In the genomic region with DNA sequence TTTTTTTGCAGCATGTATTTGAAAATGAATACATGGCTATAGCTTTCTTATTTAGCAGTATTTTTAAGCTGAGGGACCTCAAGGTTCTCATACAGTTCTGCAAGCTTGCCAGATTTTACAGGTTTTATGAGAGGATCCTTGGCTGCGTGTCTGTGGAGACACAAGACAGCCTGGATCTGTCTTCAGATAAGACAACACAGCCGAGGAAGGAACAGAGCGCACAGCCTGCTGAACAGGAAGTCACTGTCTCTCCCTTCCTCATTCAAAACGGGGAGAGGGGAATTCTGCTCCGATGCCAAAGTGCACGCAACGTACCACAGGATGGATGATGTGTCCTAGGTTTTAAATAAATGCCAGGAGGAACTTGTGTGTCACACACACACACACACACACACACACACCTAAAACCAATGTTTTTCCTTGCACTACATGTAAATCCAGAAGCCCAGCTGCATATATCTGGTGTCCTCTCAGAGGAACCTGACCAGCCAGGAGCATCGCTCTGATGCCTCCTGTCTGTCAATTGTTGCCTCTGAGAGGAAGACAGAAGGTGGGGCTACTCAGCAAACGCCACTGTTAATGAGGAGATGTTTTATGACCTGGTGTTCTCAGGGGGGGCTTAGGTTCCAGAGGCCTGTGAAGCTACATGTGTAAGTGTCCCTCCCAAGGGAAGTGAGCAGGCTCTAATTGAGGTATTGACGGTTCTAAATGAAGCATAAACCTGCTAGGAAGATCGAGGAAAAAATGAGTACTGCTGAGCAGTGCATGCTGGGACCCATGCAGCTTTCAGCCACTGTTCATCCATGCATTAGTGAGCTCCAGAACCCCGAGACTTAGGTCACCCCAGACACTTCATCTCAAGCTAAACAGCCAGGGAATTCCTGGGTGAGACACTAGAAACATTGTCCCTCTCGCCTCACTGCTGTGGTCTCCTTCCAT, we compare ENCODE assay signal across 14 mouse cellular contexts.
DNase-seq lines count a peak whose midpoint lies in the region; ATAC-seq and TF ChIP-seq lines count a peak whose summit lies in the region.
"Had no signal": no experiment of that assay in that cellular context is flagged by ENCODE, and none has a peak within 500 bp of the region (broad histone marks: within the 10 kb centered on the region; RNA-seq: fewer than 3 reads in every experiment).

No protein-coding gene starts in this region.

- peak; percentile 8 to 10 for DNase-seq in kidney, postnatal 4 days
- no peak for DNase-seq in kidney, adult 11 months
- peak; percentile 56 for DNase-seq in brain, adult 2 months (ENCODE audit: low read depth, low spot score)
- peak; percentile 27 for DNase-seq in midbrain, embryonic 14.5 days
- DNase-seq in liver, postnatal 0 days: no peak
- DNase-seq: cerebellum, adult 9-10 months had no signal

- no peaks in the 10 kb centered on the region for H3K9me3 ChIP-seq in forebrain, embryonic 16.5 days (ENCODE audit: control insufficient read depth, low read length)
- no peaks in the 10 kb centered on the region for H3K9me3 ChIP-seq in midbrain, embryonic 14.5 days (ENCODE audit: control insufficient read depth, low read length)
- H3K9me3 ChIP-seq in liver, postnatal 0 days (ENCODE audit: low read length): no peaks in the 10 kb centered on the region
- H3K9me3 ChIP-seq in intestine, embryonic 16.5 days (ENCODE audit: control insufficient read depth, low read length): no peaks in the 10 kb centered on the region
- H3K9me3 ChIP-seq: embryonic facial prominence, embryonic 13.5 days; heart, embryonic 12.5 days; intestine, embryonic 15.5 days; stomach, embryonic 15.5 days had no signal

- TF ChIP-seq EP300 in liver, postnatal 0 days (IDR thresholded peaks at IDR 0.05; ENCODE audit: low read depth): no peak

- H3K4me2 ChIP-seq in forebrain, embryonic 16.5 days (ENCODE audit: low read length): no peak overlapping the region
- no peak overlapping the region for H3K4me2 ChIP-seq in midbrain, embryonic 14.5 days (ENCODE audit: low read length)
- H3K4me2 ChIP-seq in liver, postnatal 0 days (ENCODE audit: low read depth, low read length): no peak overlapping the region
- no peak overlapping the region for H3K4me2 ChIP-seq in intestine, embryonic 16.5 days (ENCODE audit: low read depth, low read length)
- H3K4me2 ChIP-seq: embryonic facial prominence, embryonic 13.5 days; heart, embryonic 12.5 days; intestine, embryonic 15.5 days; stomach, embryonic 15.5 days had no signal

- TF ChIP-seq CTCF in liver, postnatal 0 days (IDR thresholded peaks at IDR 0.05; ENCODE audit: low read depth): no peak

- peaks cover 13% of the 10 kb centered on the region for H3K4me1 ChIP-seq in forebrain, embryonic 16.5 days (replicated peaks; ENCODE audit: control insufficient read depth, insufficient read depth, low read length)
- H3K4me1 ChIP-seq in midbrain, embryonic 14.5 days (ENCODE audit: control insufficient read depth, insufficient read depth, low read length): peaks cover 37% of the 10 kb centered on the region
- no peaks in the 10 kb centered on the region for H3K4me1 ChIP-seq in liver, postnatal 0 days (ENCODE audit: insufficient read depth)
- no peaks in the 10 kb centered on the region for H3K4me1 ChIP-seq in intestine, embryonic 16.5 days (ENCODE audit: control insufficient read depth, insufficient read depth, low read length)
- H3K4me1 ChIP-seq: embryonic facial prominence, embryonic 13.5 days; heart, embryonic 12.5 days; intestine, embryonic 15.5 days; stomach, embryonic 15.5 days had no signal

- WGBS in forebrain, embryonic 16.5 days: 58% methylated on average over 13 of the region's 13 CpGs
- WGBS in midbrain, embryonic 14.5 days: 66% methylated on average over 13 of the region's 13 CpGs
- WGBS in liver, postnatal 0 days (ENCODE audit: insufficient replicate concordance): 35% methylated on average over 13 of the region's 13 CpGs
- 39% methylated on average over 13 of the region's 13 CpGs for WGBS in intestine, embryonic 16.5 days

- H3K4me3 ChIP-seq in forebrain, embryonic 16.5 days (replicated peaks; ENCODE audit: low read length): no peak overlapping the region
- no peak overlapping the region for H3K4me3 ChIP-seq in midbrain, embryonic 14.5 days (replicated peaks; ENCODE audit: low read depth, low read length)
- no peak overlapping the region for H3K4me3 ChIP-seq in liver, postnatal 0 days (ENCODE audit: low read depth, low read length)
- H3K4me3 ChIP-seq in intestine, embryonic 16.5 days (ENCODE audit: low read length): no peak overlapping the region
- H3K4me3 ChIP-seq: embryonic facial prominence, embryonic 13.5 days; heart, embryonic 12.5 days; intestine, embryonic 15.5 days; left cerebral cortex, adult 2 months; stomach, embryonic 15.5 days had no signal

- H3K27ac ChIP-seq in forebrain, embryonic 16.5 days (ENCODE audit: low read length): no peak overlapping the region
- peak overlapping the region; percentile 60 for H3K27ac ChIP-seq in midbrain, embryonic 14.5 days (replicated peaks; ENCODE audit: low read depth, low read length)
- no peak overlapping the region for H3K27ac ChIP-seq in liver, postnatal 0 days (ENCODE audit: low read depth)
- no peak overlapping the region for H3K27ac ChIP-seq in intestine, embryonic 16.5 days (ENCODE audit: low read length)
- H3K27ac ChIP-seq: embryonic facial prominence, embryonic 13.5 days; intestine, embryonic 15.5 days; left cerebral cortex, adult 2 months; liver, embryonic 14.5 days; stomach, embryonic 15.5 days had no signal

- H3K27me3 ChIP-seq in forebrain, embryonic 16.5 days (replicated peaks; ENCODE audit: control insufficient read depth, insufficient read depth, low read length): no peaks in the 10 kb centered on the region
- H3K27me3 ChIP-seq in midbrain, embryonic 14.5 days (ENCODE audit: control insufficient read depth, insufficient read depth, low read length): no peaks in the 10 kb centered on the region
- H3K27me3 ChIP-seq in liver, postnatal 0 days (ENCODE audit: insufficient read depth, low read length): no peaks in the 10 kb centered on the region
- no peaks in the 10 kb centered on the region for H3K27me3 ChIP-seq in intestine, embryonic 16.5 days (replicated peaks; ENCODE audit: control insufficient read depth, insufficient read depth, low read length)
- H3K27me3 ChIP-seq: embryonic facial prominence, embryonic 13.5 days; heart, embryonic 12.5 days; intestine, embryonic 15.5 days; stomach, embryonic 15.5 days had no signal

- 0 out of 2 replicates have a peak, but pooled peaks have one; percentile 51 for ATAC-seq in forebrain, embryonic 16.5 days
- ATAC-seq in midbrain, embryonic 14.5 days (ENCODE audit: low FRiP score, low TSS enrichment): no peak
- no peak for ATAC-seq in liver, postnatal 0 days
- no peak for ATAC-seq in intestine, embryonic 16.5 days
- ATAC-seq: intestine, embryonic 15.5 days had no signal

- H3K36me3 ChIP-seq in forebrain, embryonic 16.5 days (ENCODE audit: control insufficient read depth, insufficient read depth): no peaks in the 10 kb centered on the region
- no peaks in the 10 kb centered on the region for H3K36me3 ChIP-seq in midbrain, embryonic 14.5 days (ENCODE audit: control insufficient read depth, insufficient read depth, low read length)
- no peaks in the 10 kb centered on the region for H3K36me3 ChIP-seq in liver, postnatal 0 days (replicated peaks; ENCODE audit: insufficient read depth, low read length)
- H3K36me3 ChIP-seq in intestine, embryonic 16.5 days (ENCODE audit: control insufficient read depth, insufficient read depth, low read length): no peaks in the 10 kb centered on the region
- H3K36me3 ChIP-seq: embryonic facial prominence, embryonic 13.5 days; heart, embryonic 12.5 days; intestine, embryonic 15.5 days; stomach, embryonic 15.5 days had no signal

- no peak overlapping the region for H3K9ac ChIP-seq in forebrain, embryonic 16.5 days (replicated peaks; ENCODE audit: low read depth, low read length)
- H3K9ac ChIP-seq in midbrain, embryonic 14.5 days (replicated peaks; ENCODE audit: low read length): no peak overlapping the region
- no peak overlapping the region for H3K9ac ChIP-seq in liver, postnatal 0 days (replicated peaks)
- H3K9ac ChIP-seq in intestine, embryonic 16.5 days (ENCODE audit: low read depth, low read length): no peak overlapping the region
- H3K9ac ChIP-seq: embryonic facial prominence, embryonic 13.5 days; heart, embryonic 12.5 days; intestine, embryonic 15.5 days; liver, embryonic 14.5 days; stomach, embryonic 15.5 days had no signal

Comparison
In these comparisons a context has a peak if more than half of its experiments do, and no peak if none do; other contexts are left out.
1. DNase-seq: peak in kidney, postnatal 4 days (2 of 2), brain, adult 2 months (single experiment) and midbrain, embryonic 14.5 days (single experiment); none in kidney, adult 11 months (single experiment) and liver, postnatal 0 days (single experiment).